Mouse (Mus musculus) embryonic facial prominence, embryonic 13.5 days (tissue): ENCODE measurements around the gene Ccdc89. TPM values are rescaled to one million over a fixed set of nuclear protein-coding genes. Genes with fewer than 3 reads are reported as not detected.

Source experiments
- ATAC-seq: fragments of 200-750 bp; cut with Nextera tagmentation; 2 replicates; pipeline ENCODE4 v1.8.0; 2017; ENCODE audit warnings: low read depth; ENCODE audit not compliant: insufficient number of reproducible peaks, insufficient read depth, low FRiP score, low TSS enrichment
- H3K27ac ChIP-seq: fragments of 300-500 bp; sonication (generic); 2 replicates; pipeline ENCODE4 v1.5.1; 2015; ENCODE audit warnings: moderate library complexity, mild to moderate bottlenecking, inconsistent platforms
- H3K27me3 ChIP-seq: fragments of 300-500 bp; sonication (generic); 2 replicates; pipeline ENCODE4 v1.6.1; 2015; ENCODE audit warnings: mild to moderate bottlenecking, inconsistent platforms
- H3K36me3 ChIP-seq: fragments of 300-500 bp; sonication (generic); 2 replicates; pipeline ENCODE4 v1.6.1; 2015; ENCODE audit warnings: mild to moderate bottlenecking, inconsistent platforms
- H3K4me1 ChIP-seq: fragments of 300-500 bp; sonication (generic); 2 replicates; pipeline ENCODE4 v1.6.1; 2015; ENCODE audit warnings: inconsistent platforms
- H3K4me2 ChIP-seq: fragments of 300-500 bp; sonication (generic); 2 replicates; pipeline ENCODE4 v1.6.1; 2015; ENCODE audit warnings: moderate library complexity, mild to moderate bottlenecking, inconsistent platforms
- H3K4me3 ChIP-seq: fragments of 300-500 bp; sonication (generic); 2 replicates; pipeline ENCODE4 v1.5.1; 2015; ENCODE audit warnings: mild to moderate bottlenecking, inconsistent platforms
- H3K9ac ChIP-seq: fragments of 300-500 bp; sonication (generic); 2 replicates; pipeline ENCODE4 v1.6.1; 2015; ENCODE audit warnings: mild to moderate bottlenecking, inconsistent platforms
- H3K9me3 ChIP-seq: fragments of 300-500 bp; sonication (generic); 2 replicates; pipeline ENCODE4 v1.6.1; 2016; ENCODE audit warnings: inconsistent platforms
- WGBS: fragments of 180-500 bp; shearing (Covaris S2); methylation state at CpG from one replicate; pipeline ENCODE4 v1.1.7; 2015; ENCODE audit warnings: mixed read lengths; 5-methylcytosine and 5-hydroxymethylcytosine counted together
- polyA plus RNA-seq: library from polyadenylated mRNA; unstranded; fragments of >200 nt; fragmentation: Nextera tagmentation; extraction: Ambion mirVana; gene quantifications from 2 replicates; pipeline ENCODE4 v1.2.1, GENCODE M21; 2015

Ccdc89 gene
- polyA plus RNA-seq, 1 experiment from 2014 or later = 2.5 TPM

DNA sequence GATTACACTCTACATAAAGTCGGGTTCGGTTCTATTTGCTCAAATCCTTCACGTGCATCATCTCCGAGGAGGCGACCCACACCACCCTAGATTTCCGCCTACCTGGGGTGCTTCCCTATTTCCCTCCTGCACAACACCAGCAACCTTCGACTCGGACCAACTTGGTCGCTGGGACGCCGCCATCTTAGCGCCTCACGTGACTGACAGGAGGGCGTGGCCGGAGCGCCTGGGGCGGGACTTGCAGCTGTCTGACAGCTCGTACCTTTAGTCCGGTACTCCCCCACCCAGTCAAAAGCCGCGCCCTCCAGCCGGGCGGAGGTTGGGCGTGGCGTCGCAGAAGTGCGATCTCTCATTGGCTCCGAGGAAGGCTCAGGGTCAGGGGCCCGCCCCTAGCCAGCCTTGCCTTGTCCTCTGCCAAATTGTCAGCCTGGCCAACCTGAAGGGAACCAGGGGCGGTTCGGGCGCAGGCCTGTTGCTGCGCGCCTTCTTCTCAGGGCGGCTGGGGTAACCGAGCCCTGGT is 49.5 kb downstream of the Ccdc89 start, which contains the start of gene Tmem126b:
Tmem126b (minus strand) TSS at position 209 of the 520 bp plus-strand sequence.
- 0% methylated on average over 36 of the region's 36 CpGs for WGBS
- peak; percentile 100 for ATAC-seq
- peak within 1 kb of the TSS; percentile 68 for H3K4me3 ChIP-seq
- H3K9me3 ChIP-seq = no peaks in the 10 kb centered on the region
- peak within 1 kb of the TSS; percentile 78 for H3K9ac ChIP-seq
- H3K36me3 ChIP-seq = no peaks in the 10 kb centered on the region
- H3K4me2 ChIP-seq = peak within 1 kb of the TSS; percentile 88
- peak within 1 kb of the TSS; percentile 74 for H3K27ac ChIP-seq
- H3K27me3 ChIP-seq = peaks cover 6% of the 10 kb centered on the region; the same call in 1 of the 2 replicates
- H3K4me1 ChIP-seq = peaks cover 12% of the 10 kb centered on the region

- H3K9me3 ChIP-seq = no peaks in the 10 kb centered on the region
- peak within 1 kb of the TSS; percentile 68 for H3K4me3 ChIP-seq
- peaks cover 6% of the 10 kb centered on the region; the same call in 1 of the 2 replicates for H3K27me3 ChIP-seq
- WGBS = under 1% methylated on average over 32 of the region's 32 CpGs
- H3K36me3 ChIP-seq = no peaks in the 10 kb centered on the region
- H3K9ac ChIP-seq = peak within 1 kb of the TSS; percentile 78
- peak within 1 kb of the TSS; percentile 74 for H3K27ac ChIP-seq
- peak within 1 kb of the TSS; percentile 88 for H3K4me2 ChIP-seq
- peaks cover 12% of the 10 kb centered on the region for H3K4me1 ChIP-seq
- peak; percentile 35; the same call in 1 of the 2 replicates for ATAC-seq
Observed at GRCm38 (mm10) chr7:90476313-90477245, 50.2 kb downstream of the Ccdc89 start, which contains the start of gene Dlg2. TSS of gene Dlg2 (plus strand) at chr7:90476672.

Other genes starting within 250 kb of the Ccdc89 start
- gene Ccdc83, start 160.8 kb upstream of the Ccdc89 start, polyA plus RNA-seq = 0.29 TPM in 1 of 2 replicates, not detected in the other
- gene Sytl2, start 124.3 kb upstream of the Ccdc89 start, polyA plus RNA-seq = 5.4 and 8.4 TPM in 2 replicates
- gene Crebzf, start 16.2 kb downstream of the Ccdc89 start, polyA plus RNA-seq = 42.8 and 43.3 TPM in 2 replicates
- 112 and 116 TPM in 2 replicates for gene Tmem126a, start 30.7 kb downstream of the Ccdc89 start, polyA plus RNA-seq
- 41.1 and 42.0 TPM in 2 replicates for gene Tmem126b, start 49.4 kb downstream of the Ccdc89 start, polyA plus RNA-seq
- gene Dlg2, start 50.1 kb downstream of the Ccdc89 start, polyA plus RNA-seq = 13.3 and 15.5 TPM in 2 replicates